Mouse (Mus musculus) monocyte, adult 5-6 weeks (primary cell): ENCODE data around the gene Cmtm5. TPM values are rescaled to one million over a fixed set of nuclear protein-coding genes. Genes with fewer than 3 reads are reported as not detected.
A peak's percentile ranks its signal among the peaks of the same experiment; 100 is the strongest.

Experiments used
- ATAC-seq: fragments of 153-309, 156-312 bp; replicated peaks from 2 replicates; pipeline ENCODE4 v1.8.0; 2017; ENCODE audit warnings: mild to moderate bottlenecking; ENCODE audit not compliant: low TSS enrichment, insufficient number of reproducible peaks, severe bottlenecking, poor library complexity, low FRiP score
- total RNA-seq: library from RNA; stranded (forward); fragments of 200-1000, 200-491, 200-594 nt; gene quantifications from 3 replicates; pipeline ENCODE4 v1.2.3, GENCODE M21; 2017

Gene Cmtm5
- total RNA-seq = not detected in 3 replicates

DNA sequence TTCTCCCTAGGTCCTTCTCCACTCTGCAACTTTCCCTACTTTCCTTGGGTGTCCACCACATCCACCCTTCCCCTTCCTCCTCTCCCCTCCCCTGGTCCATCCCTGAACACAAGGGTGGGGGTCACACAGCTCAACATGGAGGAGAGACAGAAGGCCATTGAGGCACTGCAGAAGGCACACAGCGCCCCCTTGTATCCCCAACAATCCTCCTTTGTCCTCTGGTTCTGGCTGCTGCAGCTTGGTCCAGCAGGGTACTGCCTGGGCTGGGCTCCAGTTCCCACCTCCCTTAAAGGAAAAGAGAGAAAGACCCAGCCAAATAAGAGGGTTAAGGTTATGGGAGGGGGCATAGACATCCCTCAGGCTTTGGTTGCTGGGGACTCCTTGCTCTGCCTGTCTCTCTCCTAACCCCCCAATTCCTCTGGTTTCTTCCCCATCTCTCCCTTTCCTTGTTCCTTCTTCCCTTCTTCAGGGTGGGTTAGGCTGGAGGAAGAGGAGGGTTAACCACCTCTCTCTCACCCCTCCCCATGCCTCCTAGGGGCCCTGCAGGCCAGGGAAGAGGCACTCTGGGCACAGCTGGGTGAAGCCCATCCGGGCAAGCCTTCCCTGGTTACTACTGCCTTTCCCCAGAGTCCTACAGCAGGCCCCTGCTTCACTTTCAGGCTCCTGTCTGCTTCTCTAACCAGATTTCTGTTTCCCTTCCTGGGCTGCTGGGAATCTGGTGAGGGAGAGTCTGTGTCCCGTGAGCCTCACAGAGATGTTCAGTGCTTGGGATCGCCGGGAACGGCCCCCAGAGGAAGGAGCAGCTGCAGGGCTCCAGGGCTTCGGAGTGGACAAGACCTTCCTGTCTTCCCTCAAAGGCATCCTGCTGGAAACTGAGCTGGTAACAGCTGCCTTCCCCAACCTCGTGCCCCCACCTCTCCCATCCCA is at the start of gene Cmtm5:
Gene Cmtm5 (plus strand): TSS at position 358 of the 927 bp plus-strand sequence.
- ATAC-seq = no peak

GRCm38 (mm10) chr14:54892200-54892599 is 43.9 kb upstream of the Cmtm5 start, which contains the start of gene Pabpn1:
Gene Pabpn1 (plus strand): TSS chr14:54892500.
- no peak for ATAC-seq

GRCm38 (mm10) chr14:54893651-54894181 is 42.3 kb upstream of the Cmtm5 start:
- ATAC-seq = peak; percentile 98

DNA sequence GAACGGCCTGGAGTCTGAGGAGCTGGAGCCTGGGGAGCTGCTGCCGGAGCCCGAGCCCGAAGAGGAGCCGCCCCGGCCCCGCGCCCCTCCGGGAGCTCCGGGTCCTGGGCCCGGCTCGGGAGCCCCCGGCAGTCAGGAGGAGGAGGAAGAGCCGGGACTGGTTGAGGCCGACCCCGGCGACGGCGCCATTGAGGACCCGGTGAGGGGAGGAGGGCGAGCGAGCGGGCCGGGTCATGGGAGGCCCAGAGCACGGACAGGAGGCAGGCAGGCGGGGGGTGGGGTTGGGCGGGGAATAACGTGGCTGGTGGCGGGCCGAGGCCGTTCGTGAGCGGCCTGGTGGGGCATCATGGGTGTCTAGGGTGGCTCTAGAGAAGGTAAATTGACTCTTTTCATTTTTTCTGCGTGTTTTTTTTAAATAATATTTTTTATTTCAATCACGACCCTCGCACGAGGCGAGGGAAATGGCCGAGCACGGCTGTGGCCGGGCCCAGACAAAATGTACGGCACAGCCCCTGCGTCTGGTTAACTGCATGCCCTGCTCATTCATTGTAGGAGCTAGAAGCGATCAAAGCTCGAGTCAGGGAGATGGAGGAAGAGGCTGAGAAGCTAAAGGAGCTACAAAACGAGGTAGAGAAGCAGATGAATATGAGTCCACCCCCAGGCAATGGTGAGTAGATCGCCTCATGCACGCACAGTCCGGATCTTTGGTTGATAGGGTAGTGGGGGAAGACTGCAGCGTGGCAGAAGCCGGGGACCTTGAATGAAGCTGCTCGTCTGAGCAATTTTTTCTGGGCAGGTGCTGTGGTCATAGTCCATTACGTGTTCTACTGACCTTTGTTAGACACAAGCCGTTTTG is 41.5 kb upstream of the Cmtm5 start:
- no peak for ATAC-seq

DNA sequence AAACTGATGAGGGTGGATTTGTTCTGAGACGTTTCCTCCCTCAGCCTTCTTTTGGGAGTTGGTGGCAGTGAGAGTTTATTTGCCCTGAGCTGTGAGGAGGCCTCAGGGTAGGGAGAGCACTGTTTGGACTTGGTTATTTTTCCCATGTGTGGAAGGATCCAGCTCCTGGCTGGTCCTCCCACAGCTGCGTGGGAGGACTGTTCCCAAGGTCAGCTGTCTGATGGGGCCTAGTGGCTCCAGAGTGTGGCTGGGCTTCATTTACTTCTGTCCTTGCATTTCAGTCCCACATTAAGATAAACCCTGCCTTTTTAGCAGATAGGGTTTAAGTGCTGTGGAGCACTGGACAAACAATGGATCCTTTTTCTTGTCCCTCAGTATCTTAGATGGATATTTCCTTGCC is 38.6 kb upstream of the Cmtm5 start:
- no peak for ATAC-seq

- peak; percentile 83 for ATAC-seq
These were observed 35.7 kb upstream of the Cmtm5 start for GRCm38 (mm10) chr14:54900383-54900782.

- ATAC-seq = no peak
These were observed 32.4 kb upstream of the Cmtm5 start for GRCm38 (mm10) chr14:54903641-54904040.

- ATAC-seq = no peak
These were observed 27.4 kb upstream of the Cmtm5 start for GRCm38 (mm10) chr14:54908682-54909081.

DNA sequence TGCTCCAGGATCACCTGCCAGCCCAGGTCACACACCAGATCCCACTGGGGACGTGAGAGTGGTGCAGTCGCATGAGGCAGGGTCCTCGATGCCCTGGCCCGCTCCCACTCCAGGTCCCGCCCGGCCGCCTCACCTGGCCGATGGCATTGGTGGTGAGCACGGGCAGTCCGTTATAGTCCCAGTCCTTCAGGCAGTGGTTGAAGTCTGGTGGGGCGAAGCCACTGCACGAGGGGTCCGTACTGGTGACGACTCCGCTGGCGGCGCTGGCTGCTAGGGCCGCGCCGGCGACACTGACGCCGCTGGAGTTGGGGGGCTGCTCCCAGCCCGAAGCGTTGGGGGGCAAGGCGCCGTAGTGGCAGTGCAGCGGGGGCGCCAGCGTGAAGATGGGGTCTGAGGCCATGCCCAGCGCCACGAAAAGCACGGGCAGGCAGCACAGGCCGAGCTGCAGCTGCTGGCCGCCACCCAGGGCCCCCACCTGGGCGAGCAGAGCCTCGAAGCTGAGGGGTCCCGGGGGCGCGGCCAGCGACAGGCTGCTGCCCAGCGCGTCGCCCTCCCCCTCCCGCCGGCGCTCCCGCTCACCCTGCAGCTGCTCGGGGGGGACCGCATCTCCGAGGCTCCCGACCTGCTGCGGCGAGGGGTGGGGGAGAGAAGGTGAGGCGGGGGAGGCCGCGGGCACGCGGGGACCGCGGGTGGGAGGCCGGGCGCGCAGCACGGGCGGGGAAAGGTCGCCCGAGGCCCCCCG is 23.8 kb upstream of the Cmtm5 start:
- ATAC-seq = no peak

DNA sequence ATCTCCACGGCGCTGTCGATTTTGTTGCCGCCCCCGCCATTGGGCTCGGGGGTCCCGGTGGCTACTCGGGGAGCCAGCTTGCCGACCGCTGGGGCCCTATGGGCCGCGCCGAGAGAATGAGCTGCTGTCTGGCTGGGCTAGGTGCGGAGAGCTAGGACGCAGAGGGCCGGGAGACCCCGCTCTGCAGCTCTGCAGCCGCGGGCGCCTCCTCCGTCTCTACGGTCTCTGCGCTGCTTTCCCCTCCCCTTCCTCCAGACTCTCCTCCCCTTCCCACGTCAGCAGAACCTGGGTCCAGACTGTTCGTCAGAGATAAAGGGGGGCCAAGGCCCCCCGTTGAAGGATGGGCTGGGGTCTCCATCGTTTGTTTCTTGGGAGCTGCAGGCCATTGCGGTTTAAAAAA is 23.2 kb upstream of the Cmtm5 start, which contains the start of gene Slc22a17:
Gene Slc22a17 (minus strand): TSS at position 247 of the 400 bp plus-strand sequence.
- no peak for ATAC-seq

GRCm38 (mm10) chr14:54913343-54913742 is 22.7 kb upstream of the Cmtm5 start:
- no peak for ATAC-seq

GRCm38 (mm10) chr14:54920076-54920685 is 15.9 kb upstream of the Cmtm5 start:
- no peak for ATAC-seq

- ATAC-seq = no peak
These were observed 11.3 kb upstream of the Cmtm5 start for GRCm38 (mm10) chr14:54924641-54925348.

DNA sequence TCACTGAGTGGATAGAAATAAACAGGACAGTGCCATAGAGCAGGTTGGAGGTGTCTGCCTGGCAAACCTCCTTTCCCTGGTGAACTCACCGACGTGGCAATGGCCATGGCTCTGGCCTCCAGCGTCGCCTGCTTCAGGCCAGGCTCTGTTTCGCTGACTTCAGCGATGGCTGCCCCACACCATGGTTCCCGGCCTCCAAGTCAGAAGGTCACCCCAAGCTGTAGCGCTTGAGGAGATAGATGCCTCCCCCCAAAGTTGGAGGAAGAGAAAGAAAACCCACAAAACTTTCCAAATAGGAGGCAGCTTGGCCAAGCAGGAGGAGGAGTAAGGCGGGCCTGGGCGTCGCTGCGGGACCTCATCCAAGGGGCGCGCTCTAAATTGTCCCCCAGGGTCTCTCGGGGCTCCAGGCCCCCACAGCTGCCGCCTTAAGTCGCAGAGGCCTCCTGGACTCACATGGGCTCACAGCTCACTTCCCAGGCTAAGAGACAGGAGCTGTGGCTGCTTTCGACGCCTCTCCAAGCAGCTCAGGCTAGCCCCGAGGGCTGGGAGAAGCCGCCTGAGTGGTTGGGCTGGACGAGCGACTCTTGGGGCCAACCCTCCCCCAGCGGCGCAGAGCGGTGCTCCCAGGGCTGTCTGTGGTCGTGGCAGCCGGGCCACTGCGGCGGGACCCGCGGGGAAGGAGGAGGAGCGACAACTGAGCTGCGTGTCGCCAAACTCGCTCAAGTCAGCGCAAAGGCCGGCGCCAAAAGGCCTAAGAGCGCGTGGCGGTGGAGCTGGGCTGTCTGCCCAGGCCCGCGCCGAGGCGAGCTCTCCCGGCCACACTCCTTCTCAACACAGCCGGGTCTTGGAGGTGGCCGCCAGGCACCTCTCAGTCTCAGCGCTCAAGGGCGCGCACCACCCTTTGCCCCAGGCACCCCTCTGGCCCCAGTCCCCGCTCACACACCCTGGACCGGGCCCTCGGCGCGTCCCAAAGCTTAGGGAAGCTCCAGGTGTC is 10.4 kb upstream of the Cmtm5 start, which contains the start of gene Efs:
Gene Efs (minus strand): TSS at position 778 of the 994 bp plus-strand sequence.
- no peak for ATAC-seq

- no peak for ATAC-seq
These were observed 9.5 kb upstream of the Cmtm5 start for GRCm38 (mm10) chr14:54926401-54927158.

DNA sequence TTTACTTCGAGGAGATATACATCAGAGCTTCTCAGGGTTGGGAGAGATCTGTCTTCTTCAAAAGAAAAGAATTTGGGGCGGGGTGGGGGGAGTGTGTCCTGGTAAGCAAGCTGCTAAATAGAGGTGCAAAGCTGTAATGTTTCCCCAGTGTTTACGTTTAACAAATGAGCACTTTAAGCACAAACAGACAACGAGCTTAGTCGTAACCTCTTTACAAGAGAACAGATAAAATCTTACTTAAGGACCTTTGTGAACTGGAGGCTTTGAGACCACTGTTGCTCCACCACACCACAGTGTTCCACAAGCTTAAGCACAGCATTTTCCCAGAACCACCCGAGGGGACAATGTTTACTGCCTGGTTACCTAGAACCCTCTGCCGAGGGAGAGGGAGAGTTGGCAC is 8.8 kb upstream of the Cmtm5 start:
- ATAC-seq = no peak
